Mouse (Mus musculus): ENCODE data around the gene Alpl. TPM values are rescaled to one million over a fixed set of nuclear protein-coding genes. Genes with fewer than 3 reads are reported as not detected.

Alpl gene
- polyA plus RNA-seq, 1 experiment from 2014 or later, result 6.1 TPM

DNA sequence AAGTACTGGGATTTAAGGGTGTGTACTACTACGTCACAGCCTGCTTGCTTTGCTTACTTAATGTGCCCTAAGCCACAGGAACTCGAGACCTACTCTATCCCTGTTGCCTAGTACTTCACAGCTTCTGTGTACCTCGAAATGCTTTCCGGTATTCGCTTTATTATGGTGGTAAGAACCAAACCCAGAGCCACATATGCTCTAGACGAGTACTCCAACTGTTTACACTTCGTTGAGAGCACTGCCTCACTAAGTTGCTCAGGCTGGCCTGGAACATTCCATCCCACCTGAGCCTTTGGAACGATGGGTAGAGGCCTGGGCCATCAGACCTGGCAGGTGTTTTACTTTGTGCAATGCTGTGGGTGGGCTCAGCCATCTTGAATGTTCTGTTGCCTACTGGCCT is 100.9 kb downstream of the Alpl start:
- 81% methylated on average over 8 of the region's 8 CpGs for WGBS
- DNase-seq (no peak), ATAC-seq (ENCODE audit: low FRiP score, low TSS enrichment) (no peak)
- Histone ChIP-seq H3K9ac (replicated peaks; ENCODE audit: low read length) (no peak overlapping the region), H3K27ac (replicated peaks; ENCODE audit: low read depth, low read length) (no peak overlapping the region), H3K4me2 (ENCODE audit: low read length) (no peak overlapping the region), H3K4me1 (ENCODE audit: control insufficient read depth, insufficient read depth, low read length) (no peaks in the 10 kb centered on the region), H3K27me3 (ENCODE audit: control insufficient read depth, insufficient read depth, low read length) (no peaks in the 10 kb centered on the region), H3K36me3 (ENCODE audit: control insufficient read depth, insufficient read depth, low read length) (no peaks in the 10 kb centered on the region), H3K4me3 (replicated peaks; ENCODE audit: low read depth, low read length) (no peak overlapping the region), H3K9me3 (ENCODE audit: control insufficient read depth, low read length) (no peaks in the 10 kb centered on the region)

DNA sequence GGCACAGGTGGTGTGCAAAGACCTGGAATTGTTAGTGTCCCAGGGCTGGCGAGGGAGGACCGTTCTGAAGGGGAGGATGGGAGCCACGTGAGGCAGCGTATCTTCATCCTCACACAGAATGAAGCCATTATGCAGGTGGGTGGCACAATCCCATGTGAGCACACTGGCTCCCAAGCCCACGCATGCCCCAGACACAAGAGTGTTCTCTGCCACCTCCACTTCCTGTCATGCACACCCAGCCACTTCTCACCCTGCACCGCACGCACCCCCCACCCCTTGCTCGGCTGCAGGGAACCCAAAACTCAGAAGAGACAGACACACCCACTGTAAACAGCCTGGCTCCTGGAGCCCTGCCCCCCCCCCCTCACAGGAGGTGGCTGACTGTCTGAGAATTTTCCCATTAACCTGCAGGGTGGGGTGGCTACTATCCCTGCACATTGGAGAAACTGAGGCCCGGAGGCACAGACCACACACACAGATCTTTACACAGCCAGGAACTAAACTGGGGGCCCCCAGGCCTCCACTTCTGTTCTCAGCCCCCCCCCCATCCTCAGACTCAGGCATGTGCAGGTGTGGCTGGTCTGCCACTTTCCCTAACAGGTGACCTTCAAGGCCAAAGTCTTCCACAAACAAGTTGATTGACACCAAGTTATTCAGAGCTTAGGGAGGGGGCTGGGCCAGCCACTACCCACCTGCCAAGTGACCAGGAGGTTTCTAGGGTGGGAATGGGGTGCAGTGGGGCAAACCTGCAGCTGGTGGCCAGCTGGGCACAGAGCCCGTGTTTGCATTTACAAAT is 103.9 kb downstream of the Alpl start:
- ATAC-seq (ENCODE audit: low FRiP score, low TSS enrichment) (no peak), DNase-seq (no peak)
- Histone ChIP-seq H3K4me2 (ENCODE audit: low read length) (no peak overlapping the region), H3K36me3 (ENCODE audit: control insufficient read depth, insufficient read depth, low read length) (no peaks in the 10 kb centered on the region), H3K9me3 (ENCODE audit: control insufficient read depth, low read length) (no peaks in the 10 kb centered on the region), H3K4me1 (ENCODE audit: control insufficient read depth, insufficient read depth, low read length) (no peaks in the 10 kb centered on the region), H3K4me3 (replicated peaks; ENCODE audit: low read depth, low read length) (no peak overlapping the region), H3K27me3 (ENCODE audit: control insufficient read depth, insufficient read depth, low read length) (no peaks in the 10 kb centered on the region), H3K9ac (replicated peaks; ENCODE audit: low read length) (no peak overlapping the region), H3K27ac (replicated peaks; ENCODE audit: low read depth, low read length) (no peak overlapping the region)
- WGBS, result 85% methylated on average over 10 of the region's 10 CpGs

Other genes starting within 250 kb of the Alpl start
- gene Ldlrad2, start 221.8 kb downstream of the Alpl start, polyA plus RNA-seq (2014; fragmentation: Nextera tagmentation; extraction: Ambion mirVana), result not detected in 2 replicates
- 66.5 and 76.8 TPM in 2 replicates for gene Usp48, start 202.6 kb downstream of the Alpl start, polyA plus RNA-seq (2014; fragmentation: Nextera tagmentation; extraction: Ambion mirVana)
- 57.7 and 60.8 TPM in 2 replicates for gene Rap1gap, start 131.7 kb downstream of the Alpl start, polyA plus RNA-seq (2014; fragmentation: Nextera tagmentation; extraction: Ambion mirVana)
- 11.9 and 18.4 TPM in 2 replicates for gene Ece1, start 65.9 kb upstream of the Alpl start, polyA plus RNA-seq (2014; fragmentation: Nextera tagmentation; extraction: Ambion mirVana)
- gene Eif4g3, start 196.6 kb upstream of the Alpl start, polyA plus RNA-seq (2014; fragmentation: Nextera tagmentation; extraction: Ambion mirVana), result 48.4 and 63.0 TPM in 2 replicates

Data from midbrain, embryonic 14.5 days (tissue).